Mouse (Mus musculus) lung, embryonic 15.5 days (tissue): Measurements from ENCODE around the gene Mib2. TPM values are rescaled to one million over a fixed set of nuclear protein-coding genes. Genes with fewer than 3 reads are reported as not detected.

Experiments used
- ATAC-seq: fragments of 200-750 bp; cut with Nextera tagmentation; 2 replicates; pipeline ENCODE4 v1.8.0; 2017; ENCODE audit warnings: moderate number of reproducible peaks, borderline replicate concordance; ENCODE audit not compliant: low FRiP score, low TSS enrichment; ENCODE audit errors: extremely low read depth
- H3K27ac ChIP-seq: fragments of 300-500 bp; sonication (generic); 2 replicates; pipeline ENCODE4 v1.5.1; 2015; ENCODE audit warnings: moderate library complexity, mild to moderate bottlenecking, inconsistent platforms
- H3K27me3 ChIP-seq: fragments of 300-500 bp; sonication (generic); 2 replicates; pipeline ENCODE4 v1.6.1; 2015; ENCODE audit warnings: inconsistent platforms
- H3K36me3 ChIP-seq: fragments of 300-500 bp; sonication (generic); 2 replicates; pipeline ENCODE4 v1.6.1; 2015; ENCODE audit warnings: inconsistent platforms
- H3K4me1 ChIP-seq: fragments of 300-500 bp; sonication (generic); 2 replicates; pipeline ENCODE4 v1.6.1; 2015; ENCODE audit warnings: inconsistent platforms
- H3K4me2 ChIP-seq: fragments of 300-500 bp; sonication (generic); 2 replicates; pipeline ENCODE4 v1.6.1; 2015; ENCODE audit warnings: inconsistent platforms, mild to moderate bottlenecking, moderate library complexity
- H3K4me3 ChIP-seq: fragments of 300-500 bp; sonication (generic); 2 replicates; pipeline ENCODE4 v1.5.1; 2015; ENCODE audit warnings: mild to moderate bottlenecking, inconsistent platforms
- H3K9ac ChIP-seq: fragments of 300-500 bp; sonication (generic); 2 replicates; pipeline ENCODE4 v1.6.1; 2015; ENCODE audit warnings: inconsistent platforms
- H3K9me3 ChIP-seq: fragments of 300-500 bp; sonication (generic); 2 replicates; pipeline ENCODE4 v1.6.1; 2016; ENCODE audit warnings: inconsistent platforms
- whole genome bisulfite sequencing: fragments of 180-500 bp; shearing (Covaris S2); methylation state at CpG from one replicate; pipeline ENCODE4 v1.1.7; 2015; 5-methylcytosine and 5-hydroxymethylcytosine counted together
- polyA plus RNA-seq: library from polyadenylated mRNA; unstranded; fragments of >200 nt; fragmentation: Nextera tagmentation; extraction: Ambion mirVana; gene quantifications from 2 replicates; pipeline ENCODE4 v1.2.1, GENCODE M21; 2015

The Mib2 gene
- polyA plus RNA-seq, 1 experiment from 2014 or later, result 29.1 TPM

DNA sequence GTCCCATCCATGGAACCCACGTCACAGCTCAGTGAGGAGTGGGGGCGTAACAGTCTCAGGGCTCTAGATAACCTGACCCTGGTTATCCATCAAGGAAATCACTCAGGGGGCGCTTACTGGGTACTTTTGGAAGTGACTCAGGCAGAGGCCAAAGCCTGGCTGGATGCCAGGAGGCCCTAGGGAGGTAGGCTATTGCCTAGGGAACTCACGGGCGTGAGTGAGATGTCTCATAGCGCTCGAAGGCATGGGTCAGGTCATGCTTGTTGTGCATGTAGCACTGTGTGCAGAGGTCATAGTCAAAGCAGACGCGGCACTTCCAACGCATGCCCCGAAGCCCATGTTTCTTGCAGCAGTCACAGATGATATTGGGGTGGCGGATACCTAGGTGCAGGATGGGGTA, 8.4 kb downstream of the Mib2 start:
- ATAC-seq, result no peak
- Histone ChIP-seq H3K4me3 (no peak overlapping the region), H3K27ac (no peak overlapping the region), H3K4me1 (peaks cover 4% of the 10 kb centered on the region; the same call in 1 of the 2 replicates), H3K9ac (no peak overlapping the region), H3K9me3 (no peaks in the 10 kb centered on the region), H3K4me2 (no peak overlapping the region), H3K36me3 (0 out of 2 replicates have a peak, but pooled peaks cover 7% of the 10 kb centered on the region), H3K27me3 (0 out of 2 replicates have a peak, but pooled peaks cover 2% of the 10 kb centered on the region)
- 61% methylated on average over 12 of the region's 12 CpGs for WGBS

DNA sequence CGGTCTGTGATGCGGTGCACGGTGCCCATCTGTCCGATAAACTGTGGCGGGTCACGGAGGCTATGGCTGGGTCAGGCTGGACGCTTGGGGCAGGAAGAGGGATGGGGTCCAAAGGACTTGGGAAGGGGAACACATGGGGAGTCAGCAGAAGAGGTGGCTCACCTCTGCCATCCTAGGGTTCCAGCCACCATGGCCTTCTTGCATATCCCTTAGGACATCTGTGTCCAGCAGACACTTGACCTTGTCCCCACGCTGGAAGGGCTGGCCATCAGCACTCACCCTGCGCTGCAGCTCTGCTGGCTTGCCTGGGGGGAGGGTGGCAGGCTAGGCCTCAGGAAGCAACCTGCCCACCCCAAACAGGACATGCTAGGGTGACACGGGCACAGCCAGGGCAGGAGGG, 10.0 kb downstream of the Mib2 start:
- Histone ChIP-seq H3K4me3 (no peak overlapping the region), H3K36me3 (0 out of 2 replicates have a peak, but pooled peaks cover 3% of the 10 kb centered on the region), H3K9me3 (no peaks in the 10 kb centered on the region), H3K27ac (no peak overlapping the region), H3K4me1 (peaks cover 20% of the 10 kb centered on the region), H3K27me3 (peaks cover 19% of the 10 kb centered on the region), H3K9ac (no peak overlapping the region), H3K4me2 (no peak overlapping the region)
- 90% methylated on average over 10 of the region's 10 CpGs for WGBS
- ATAC-seq, result no peak

DNA sequence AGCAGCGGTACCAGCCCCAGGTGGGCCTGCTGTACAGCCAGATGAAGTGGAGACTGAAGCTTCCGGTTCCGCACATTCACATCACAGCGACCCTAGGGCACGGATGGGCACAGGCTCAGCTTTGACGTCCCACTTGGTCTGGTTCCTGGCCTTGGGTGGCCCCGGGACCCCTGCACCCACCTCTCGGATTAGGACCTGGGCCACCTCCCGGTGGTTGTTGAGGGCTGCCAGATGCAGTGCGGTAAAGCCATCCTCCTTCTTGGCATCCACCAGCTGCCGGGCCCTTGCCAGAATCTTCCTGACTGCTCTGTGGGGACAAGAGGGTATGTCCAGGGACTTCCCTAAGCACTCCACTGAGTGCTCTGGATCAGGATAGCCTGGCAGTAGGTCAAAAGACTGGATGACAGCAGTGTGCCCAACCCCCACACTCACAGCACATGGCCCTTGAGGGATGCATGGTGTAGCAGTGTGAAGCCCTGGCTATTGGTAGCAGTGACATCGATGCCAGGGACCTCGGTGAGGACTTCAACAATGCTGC, 12.7 kb downstream of the Mib2 start:
- Histone ChIP-seq H3K4me1 (peaks cover 42% of the 10 kb centered on the region), H3K27me3 (peaks cover 23% of the 10 kb centered on the region), H3K27ac (no peak overlapping the region), H3K36me3 (0 out of 2 replicates have a peak, but pooled peaks cover 3% of the 10 kb centered on the region), H3K4me3 (no peak overlapping the region), H3K9ac (no peak overlapping the region), H3K4me2 (no peak overlapping the region), H3K9me3 (no peaks in the 10 kb centered on the region)
- WGBS, result 89% methylated on average over 13 of the region's 13 CpGs
- no peak for ATAC-seq

DNA sequence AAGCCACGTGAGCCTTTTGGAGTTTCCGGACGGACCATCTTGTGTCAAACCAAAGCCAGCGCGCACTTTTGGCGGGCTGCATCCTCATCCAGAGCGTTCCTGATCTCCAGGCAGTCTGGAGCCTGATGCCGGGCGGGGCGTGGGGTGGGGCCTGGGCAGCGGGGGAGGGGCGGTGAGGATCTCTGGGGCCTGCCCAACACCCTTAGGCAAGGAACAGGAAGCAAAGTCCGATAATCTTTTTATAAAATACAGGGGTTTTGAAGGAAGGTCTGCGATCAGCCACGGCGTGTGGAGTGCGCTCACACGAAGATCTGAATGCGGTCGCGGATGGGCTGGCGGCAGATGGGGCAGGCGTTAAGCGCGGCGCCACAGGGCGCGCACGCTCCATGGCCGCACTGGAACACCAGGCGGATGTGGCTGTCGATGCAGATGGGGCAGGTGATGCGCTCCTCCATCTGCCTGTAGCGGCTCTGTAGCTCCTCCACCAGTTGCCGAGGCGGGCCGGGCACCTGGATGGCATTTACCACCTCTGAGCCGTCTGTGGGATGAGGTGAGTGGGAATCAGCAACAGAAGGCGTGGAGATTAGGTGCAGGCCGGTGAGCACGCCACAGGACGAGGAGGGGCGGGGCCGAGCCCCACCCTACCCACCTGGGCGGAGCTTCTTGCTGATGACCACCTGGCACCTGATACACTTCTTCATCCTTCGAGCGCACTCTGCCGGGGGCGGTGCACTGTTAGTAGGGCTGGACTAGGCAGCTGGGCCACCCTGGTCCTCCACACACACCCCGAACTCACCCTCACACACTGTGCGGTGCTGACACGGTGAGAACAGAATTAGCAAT, 14.3 kb downstream of the Mib2 start:
- ATAC-seq, result peak; percentile 68; the same call in 1 of the 2 replicates
- Histone ChIP-seq H3K27ac (peak overlapping the region; percentile 20), H3K4me3 (peak overlapping the region; percentile 43), H3K9ac (peak overlapping the region; percentile 52), H3K9me3 (no peaks in the 10 kb centered on the region), H3K36me3 (peaks cover 18% of the 10 kb centered on the region), H3K4me2 (peak overlapping the region; percentile 92), H3K27me3 (peaks cover 23% of the 10 kb centered on the region), H3K4me1 (peaks cover 43% of the 10 kb centered on the region)
- 1% methylated on average over 52 of the region's 52 CpGs for WGBS

DNA sequence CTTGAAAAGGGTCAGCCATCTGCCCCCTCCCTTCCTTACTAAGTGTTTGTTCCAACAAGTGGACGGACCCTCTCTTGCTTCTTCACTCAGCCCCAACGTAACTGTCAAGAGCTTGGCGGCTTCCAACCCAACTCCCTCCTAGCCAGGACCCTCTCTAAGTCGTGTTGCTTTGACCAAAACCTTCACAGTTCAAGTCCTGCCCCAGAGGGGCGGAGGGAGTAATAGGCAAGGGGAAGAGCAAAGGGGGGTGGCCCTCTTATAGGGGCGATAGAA, 14.9 kb downstream of the Mib2 start:
- H3K9ac ChIP-seq, result peak overlapping the region; percentile 12; the same call in 1 of the 2 replicates
- ATAC-seq, result no peak
- peak overlapping the region; percentile 43 for H3K4me3 ChIP-seq
- peak overlapping the region; percentile 92 for H3K4me2 ChIP-seq
- peaks cover 43% of the 10 kb centered on the region for H3K4me1 ChIP-seq
- no peaks in the 10 kb centered on the region for H3K9me3 ChIP-seq
- H3K27ac ChIP-seq, result no peak overlapping the region
- whole genome bisulfite sequencing, result 2% methylated on average over 6 of the region's 6 CpGs
- peaks cover 23% of the 10 kb centered on the region for H3K36me3 ChIP-seq
- H3K27me3 ChIP-seq, result peaks cover 23% of the 10 kb centered on the region

DNA sequence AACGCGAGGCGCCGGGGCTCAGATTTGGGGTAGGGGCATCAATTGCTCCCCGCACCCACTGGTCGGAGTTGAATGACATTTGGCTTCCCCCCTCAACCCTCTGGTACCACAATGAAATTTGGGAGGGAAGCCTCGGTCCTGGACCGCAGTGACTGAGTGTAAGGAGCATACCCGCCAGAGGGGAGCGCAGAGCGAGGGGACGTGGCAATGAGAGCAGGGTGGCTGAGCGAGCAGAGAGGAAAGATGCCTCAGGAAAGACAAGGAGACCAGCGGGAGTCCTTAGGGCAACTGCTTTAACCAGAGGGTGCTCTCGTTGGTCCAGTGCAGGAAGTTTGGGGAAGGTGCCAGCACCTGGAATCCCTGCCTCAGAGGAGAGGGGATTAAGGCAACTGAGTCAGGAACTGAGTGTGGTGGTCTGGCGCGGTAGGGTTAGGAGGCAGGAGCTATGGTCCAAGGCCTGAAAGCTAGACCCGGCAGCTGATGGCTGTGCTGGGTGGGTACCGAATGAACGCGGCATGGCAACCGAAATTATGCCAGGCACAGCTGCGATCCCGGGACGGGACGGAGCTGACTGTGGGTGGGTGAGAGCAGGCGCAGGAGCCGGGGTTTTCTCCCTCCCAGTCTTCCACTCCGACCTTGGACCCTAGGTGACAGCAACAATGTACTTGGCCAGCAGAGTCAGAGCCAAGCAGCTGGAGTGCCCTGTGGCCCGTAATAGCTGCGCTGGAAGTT, 15.4 kb downstream of the Mib2 start:
- Histone ChIP-seq H3K27ac (no peak overlapping the region), H3K4me3 (peak overlapping the region; percentile 43), H3K27me3 (peaks cover 23% of the 10 kb centered on the region), H3K4me2 (peak overlapping the region; percentile 92), H3K9ac (peak overlapping the region; percentile 43), H3K9me3 (no peaks in the 10 kb centered on the region), H3K4me1 (peaks cover 43% of the 10 kb centered on the region), H3K36me3 (peaks cover 28% of the 10 kb centered on the region)
- peak; percentile 17; the same call in 1 of the 2 replicates for ATAC-seq
- WGBS, result 2% methylated on average over 31 of the region's 31 CpGs

DNA sequence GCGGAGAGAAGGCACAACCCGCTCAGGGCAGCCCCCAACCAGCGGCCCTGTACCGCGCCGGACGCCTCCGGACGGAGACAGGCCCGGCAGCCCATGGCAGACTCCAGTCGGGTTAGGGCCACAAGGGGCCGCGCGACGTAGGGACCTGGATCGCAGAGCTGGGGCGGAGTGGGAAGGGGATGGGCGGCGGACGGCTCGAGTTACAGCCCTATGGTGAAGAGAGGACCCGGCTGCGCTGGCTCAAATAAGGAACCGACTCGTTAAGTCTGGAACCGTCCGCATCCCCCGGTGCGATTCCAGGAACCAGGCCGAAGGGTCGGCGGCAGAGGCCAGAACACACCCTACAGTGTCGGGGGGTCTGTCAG, 15.9 kb downstream of the Mib2 start, which contains the start of gene Mmp23:
Gene Mmp23, minus strand, starts transcription at position 299 of the 365 bp plus-strand sequence.
- H3K27me3 ChIP-seq, result peaks cover 23% of the 10 kb centered on the region
- peaks cover 43% of the 10 kb centered on the region for H3K4me1 ChIP-seq

DNA sequence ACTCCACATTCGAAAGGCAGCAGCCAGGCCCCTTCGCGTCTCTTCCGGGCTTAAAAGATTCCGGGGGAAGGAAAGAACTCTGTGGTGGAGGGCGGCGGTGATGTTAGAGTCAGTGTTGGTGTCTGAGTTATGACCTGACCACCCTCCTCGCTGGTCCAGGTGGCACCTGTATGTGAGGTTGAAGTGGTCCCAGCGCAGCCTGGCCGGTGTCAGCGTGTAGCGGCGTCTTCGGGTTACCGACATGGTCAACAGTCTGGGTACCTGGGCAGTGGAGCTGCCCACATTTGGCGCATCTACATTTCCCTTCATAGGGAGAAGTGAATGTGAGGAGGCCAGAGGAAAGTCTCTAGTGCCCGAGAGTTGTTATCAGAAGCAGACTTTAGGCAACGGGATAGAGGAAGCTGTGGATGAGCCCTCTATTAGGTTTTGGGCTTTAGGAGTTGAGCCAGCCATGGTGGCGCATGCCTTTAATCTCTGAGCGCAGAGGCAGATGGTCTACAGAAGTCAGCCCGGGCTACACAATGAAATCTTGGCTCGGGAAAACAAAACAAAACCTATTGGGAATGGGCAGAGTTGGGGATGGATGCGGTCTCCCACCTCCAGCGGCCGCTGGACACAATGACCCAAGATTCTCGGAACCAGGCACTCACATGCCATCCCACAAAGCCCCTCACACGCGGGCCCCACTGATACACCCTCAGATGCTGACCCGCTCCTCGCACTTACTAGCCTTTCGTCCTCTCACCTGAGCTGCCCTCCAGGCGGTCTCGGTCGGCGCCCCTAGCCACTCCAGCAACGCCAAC, 16.5 kb downstream of the Mib2 start:
- 21% methylated on average over 36 of the region's 36 CpGs for WGBS
- Histone ChIP-seq H3K4me1 (peaks cover 43% of the 10 kb centered on the region), H3K9me3 (no peaks in the 10 kb centered on the region)

More for the DNA sequence above, 15.9 kb downstream of the Mib2 start, which contains the start of gene Mmp23:
- Histone ChIP-seq H3K9ac (peak within 1 kb of the TSS; percentile 43), H3K36me3 (peaks cover 34% of the 10 kb centered on the region), H3K4me2 (peak within 1 kb of the TSS; percentile 92), H3K27ac (no peak within 1 kb of the TSS; the same call in 1 of the 2 replicates), H3K9me3 (no peaks in the 10 kb centered on the region), H3K4me3 (peak within 1 kb of the TSS; percentile 43)
- peak; percentile 61 for ATAC-seq
- WGBS, result under 1% methylated on average over 32 of the region's 33 CpGs

DNA sequence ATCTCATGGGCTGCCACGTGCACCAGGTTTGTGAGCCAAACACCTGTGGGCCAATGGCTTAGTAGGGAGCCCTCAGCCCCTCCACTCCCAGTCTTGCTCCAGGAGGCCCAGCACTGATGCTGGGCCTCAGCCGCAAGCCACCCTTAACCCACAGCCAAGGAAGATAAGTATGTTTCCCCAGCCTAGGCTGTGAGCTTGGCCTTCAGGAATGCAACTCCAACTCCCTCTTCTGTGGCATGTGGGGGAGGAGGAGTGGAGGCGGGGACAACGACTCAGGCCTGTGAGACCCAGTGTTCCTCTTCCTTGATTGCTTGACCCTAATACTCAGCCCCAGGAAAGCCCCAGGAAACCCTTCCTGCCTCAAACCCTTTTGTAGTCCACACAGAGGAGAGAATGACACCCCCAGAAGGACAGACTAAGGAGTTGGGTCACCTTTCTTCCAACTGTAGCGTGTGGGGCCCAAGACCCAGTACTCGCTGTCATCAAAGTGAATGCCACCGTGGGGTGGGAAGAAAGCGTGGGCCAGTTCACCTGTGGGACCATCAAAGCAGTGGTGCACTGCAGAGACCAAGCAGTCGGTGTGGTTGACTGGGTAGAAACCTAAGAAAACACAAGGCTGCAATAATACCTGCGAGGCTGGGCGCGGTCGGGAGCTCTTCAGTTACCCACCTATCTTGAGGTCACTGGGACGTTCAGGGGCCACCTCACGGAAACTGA, 17.3 kb downstream of the Mib2 start:
- peaks cover 43% of the 10 kb centered on the region for H3K4me1 ChIP-seq
- ATAC-seq, result peak; percentile 37; the same call in 1 of the 2 replicates
- no peaks in the 10 kb centered on the region for H3K9me3 ChIP-seq
- peaks cover 23% of the 10 kb centered on the region for H3K27me3 ChIP-seq
- peaks cover 46% of the 10 kb centered on the region for H3K36me3 ChIP-seq
- no peak overlapping the region for H3K9ac ChIP-seq
- peak overlapping the region; percentile 77 for H3K27ac ChIP-seq
- WGBS, result 46% methylated on average over 15 of the region's 15 CpGs
- peak overlapping the region; percentile 43; the same call in 1 of the 2 replicates for H3K4me3 ChIP-seq
- peak overlapping the region; percentile 92 for H3K4me2 ChIP-seq

More for the DNA sequence above, 16.5 kb downstream of the Mib2 start:
- ATAC-seq, result no peak
- peak overlapping the region; percentile 43 for H3K4me3 ChIP-seq
- peaks cover 23% of the 10 kb centered on the region for H3K27me3 ChIP-seq
- peak overlapping the region; percentile 43 for H3K9ac ChIP-seq
- no peak overlapping the region; the same call in 1 of the 2 replicates for H3K27ac ChIP-seq
- peak overlapping the region; percentile 92 for H3K4me2 ChIP-seq
- peaks cover 40% of the 10 kb centered on the region for H3K36me3 ChIP-seq

DNA sequence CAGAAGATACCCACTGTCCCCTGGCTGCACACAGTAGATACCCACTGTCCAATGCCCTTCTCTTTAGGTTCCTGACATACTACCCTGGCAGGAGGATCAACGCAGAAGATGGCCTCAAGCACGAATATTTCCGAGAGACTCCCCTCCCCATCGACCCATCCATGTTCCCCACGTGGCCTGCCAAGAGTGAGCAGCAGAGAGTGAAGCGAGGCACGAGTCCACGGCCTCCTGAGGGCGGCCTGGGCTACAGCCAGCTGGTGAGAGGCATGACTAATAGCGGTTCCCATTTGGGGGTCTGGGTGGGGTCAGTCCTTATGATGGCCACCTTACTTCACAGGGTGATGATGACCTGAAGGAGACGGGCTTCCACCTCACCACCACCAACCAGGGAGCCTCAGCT, 19.6 kb downstream of the Mib2 start:
- Histone ChIP-seq H3K27me3 (peaks cover 8% of the 10 kb centered on the region), H3K4me3 (no peak overlapping the region), H3K27ac (no peak overlapping the region), H3K9me3 (no peaks in the 10 kb centered on the region), H3K4me1 (peaks cover 32% of the 10 kb centered on the region), H3K9ac (no peak overlapping the region), H3K36me3 (peaks cover 55% of the 10 kb centered on the region), H3K4me2 (no peak overlapping the region)
- no peak for ATAC-seq
- WGBS, result 89% methylated on average over 11 of the region's 11 CpGs
